Mouse (Mus musculus): ENCODE data around the gene Isyna1.
"Not testable (repeated sequence)": the region's sequence is repeated elsewhere in the genome, so short reads cannot be mapped to it uniquely, and the experiment has no call there.

Isyna1 gene

DNA sequence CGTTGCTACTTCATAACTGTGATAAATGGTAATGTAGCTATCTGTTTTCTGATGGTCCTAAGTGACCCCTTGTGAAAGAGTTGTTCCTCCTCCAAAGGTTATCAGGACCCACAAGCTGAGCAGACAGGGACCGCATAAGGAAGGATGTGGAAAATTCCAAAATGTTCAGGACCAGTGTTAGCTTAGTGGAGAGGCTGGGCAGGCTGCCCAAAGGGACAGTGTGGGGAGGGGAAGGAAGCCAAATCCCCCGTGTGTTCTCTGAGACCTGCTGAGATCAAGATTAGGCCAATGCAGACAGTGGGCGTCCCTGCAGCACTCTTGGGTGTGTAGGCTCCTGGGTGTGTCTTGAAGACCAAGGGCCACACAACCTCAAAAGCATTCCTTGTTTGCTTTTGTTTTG, 19.3 kb upstream of the Isyna1 start:
- peak; percentile 37 for DNase-seq (ENCODE audit: low read depth, low spot score)

DNA sequence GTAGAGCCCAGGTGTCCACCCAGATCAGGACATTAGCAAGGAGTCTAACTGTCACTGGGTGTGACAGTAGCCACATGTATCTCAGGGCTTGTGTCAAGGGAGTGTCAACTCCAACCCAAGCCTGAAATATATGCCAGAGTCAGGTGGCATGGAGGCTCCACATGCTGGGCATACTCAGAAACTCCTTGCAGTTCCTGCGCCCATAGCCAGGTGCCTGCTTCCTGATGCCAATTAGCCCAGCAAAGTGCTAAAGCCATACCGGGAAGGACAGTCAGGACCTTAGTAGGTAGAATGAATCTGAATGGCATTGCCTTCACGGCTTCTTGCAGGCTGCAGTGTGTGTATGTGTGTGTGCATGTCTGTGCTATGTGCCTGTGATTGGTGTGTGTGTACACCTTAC, 17.0 kb upstream of the Isyna1 start:
- DNase-seq (ENCODE audit: low read depth, low spot score), result no peak

DNA sequence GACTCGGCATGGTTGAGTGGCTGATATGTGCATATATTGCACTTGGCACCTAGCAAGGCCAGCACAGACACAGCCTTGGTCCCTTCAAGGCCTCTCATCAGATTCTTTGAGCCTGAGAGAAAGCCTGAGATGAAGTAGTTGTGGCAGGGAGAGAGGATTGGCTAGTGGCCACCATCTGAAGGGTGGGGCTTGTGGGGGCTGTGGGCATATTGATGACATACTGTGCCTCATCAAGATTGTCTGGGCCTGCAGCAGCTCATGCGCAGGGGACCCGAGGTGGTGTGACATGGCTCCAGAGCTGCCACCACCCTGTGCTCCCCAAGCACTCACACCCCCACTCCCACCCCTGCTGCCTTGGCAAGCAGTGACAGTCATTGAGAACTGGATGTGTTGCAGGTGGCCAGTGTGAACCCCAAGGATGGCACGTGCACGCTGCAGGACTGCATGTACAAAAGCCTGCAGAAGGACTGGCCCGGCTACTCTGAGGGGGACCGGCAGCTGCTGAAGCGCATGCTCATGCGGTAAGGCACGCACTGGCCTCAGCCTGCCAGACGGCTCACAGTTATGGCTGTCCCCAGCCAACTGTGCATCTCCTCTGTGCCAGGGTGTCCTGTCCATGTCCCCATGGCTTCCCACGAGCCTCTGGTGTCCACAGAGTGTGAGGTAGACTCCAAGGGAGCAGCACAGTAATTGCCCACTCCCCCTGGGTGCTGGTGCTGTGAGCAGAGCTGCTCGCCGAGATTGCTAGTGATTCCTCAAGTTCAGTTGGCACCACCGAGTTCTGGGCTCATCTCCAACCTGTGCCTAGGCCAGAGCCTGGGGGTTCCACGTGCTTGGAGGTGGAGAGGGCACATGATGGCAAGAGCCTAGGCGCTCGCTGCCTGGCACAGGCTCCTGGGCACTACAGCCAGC, 10.4 kb upstream of the Isyna1 start:
- DNase-seq (ENCODE audit: low read depth, low spot score), result no peak

DNA sequence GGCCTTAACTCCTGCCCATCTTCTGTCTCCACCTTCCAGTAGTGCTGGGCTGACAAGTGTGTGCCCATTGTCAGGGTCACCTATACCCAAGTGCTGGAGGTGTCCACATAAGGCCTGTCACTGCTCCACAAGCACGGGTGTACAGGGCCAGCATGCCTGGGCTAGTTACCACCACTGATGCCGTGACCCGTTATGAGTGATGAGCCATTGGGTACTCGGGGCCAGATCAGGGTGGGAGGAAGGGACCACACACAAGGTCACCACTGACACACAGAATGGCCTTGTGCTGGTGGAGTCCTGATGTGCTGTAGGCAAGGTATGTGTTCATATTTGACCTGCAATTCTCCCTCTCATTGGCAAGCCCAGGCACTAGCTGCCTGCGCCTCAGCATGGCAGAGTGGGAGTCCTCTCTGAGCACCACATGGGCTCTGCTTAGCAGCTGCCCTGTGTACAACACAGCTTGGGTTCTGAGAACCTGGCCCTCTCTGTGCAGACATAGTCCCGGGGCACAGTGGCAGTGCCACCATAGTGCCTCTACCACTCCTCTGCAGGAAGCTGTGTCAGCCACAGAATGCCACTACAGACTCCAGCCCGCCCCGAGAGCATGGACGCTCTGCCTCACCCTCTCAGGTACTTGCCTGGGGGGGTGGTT, 9.4 kb upstream of the Isyna1 start:
- no peak for DNase-seq (ENCODE audit: low read depth, low spot score)

DNA sequence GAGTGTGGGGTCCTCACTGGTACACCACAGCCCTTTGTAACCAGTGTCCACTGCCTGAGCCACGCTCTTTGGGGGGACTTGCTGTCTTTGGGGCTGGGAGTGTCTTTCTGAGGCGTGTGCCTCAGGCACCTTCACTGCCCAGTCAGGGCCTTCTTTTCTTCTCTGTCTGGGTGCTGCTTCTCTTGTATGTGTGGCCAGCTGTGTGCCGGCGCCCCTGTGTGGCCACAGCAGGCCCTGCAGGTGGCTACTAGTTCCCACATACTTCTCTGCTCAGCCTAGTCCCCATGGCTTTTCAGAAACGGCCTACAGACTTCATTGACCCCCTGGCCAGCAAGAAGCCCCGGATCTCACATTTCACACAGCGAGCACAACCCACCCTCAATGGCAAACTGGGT, 8.9 kb upstream of the Isyna1 start:
- DNase-seq (ENCODE audit: low read depth, low spot score), result peak; percentile 65

DNA sequence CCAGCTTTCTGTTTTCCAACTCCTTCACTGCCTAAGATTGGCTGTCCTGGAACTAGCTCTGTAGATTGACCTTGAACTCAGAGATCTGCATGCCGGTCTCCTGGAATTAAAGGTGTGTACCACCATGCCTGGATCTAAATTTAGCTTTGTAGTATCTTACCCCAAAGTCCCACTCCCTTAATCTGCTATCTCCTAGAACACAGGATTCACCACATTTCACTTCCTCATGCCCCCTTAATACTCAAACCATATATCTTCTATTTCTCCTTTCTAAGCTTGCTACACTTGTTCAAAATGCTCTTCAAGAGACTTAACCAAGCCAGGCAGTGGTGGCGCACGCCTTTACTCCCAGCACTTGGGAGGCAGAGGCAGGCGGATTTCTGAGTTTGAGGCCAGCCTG, 6.2 kb upstream of the Isyna1 start:
- DNase-seq (ENCODE audit: low read depth, low spot score), result not testable (repeated sequence)

DNA sequence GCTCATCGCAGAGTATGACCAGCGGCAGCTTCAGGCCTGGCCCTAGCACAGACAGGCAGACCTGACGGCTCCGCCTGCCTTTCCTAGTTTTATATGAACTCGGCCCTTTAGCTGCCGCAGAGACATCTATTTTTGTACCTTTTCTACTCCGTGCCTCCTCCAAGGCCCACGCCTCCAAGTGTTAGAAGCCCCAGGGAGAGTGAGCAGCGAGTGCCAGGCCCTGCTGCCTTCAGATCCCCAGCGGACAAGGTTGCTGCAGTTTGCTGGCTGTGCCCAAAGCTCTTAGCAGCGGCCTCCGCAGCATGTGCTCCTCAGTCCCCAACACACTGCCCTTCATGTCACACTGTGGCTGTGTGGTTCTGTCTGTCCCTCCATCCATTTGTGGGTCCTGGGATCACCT, 2.6 kb upstream of the Isyna1 start:
- DNase-seq (ENCODE audit: low read depth, low spot score), result no peak

DNA sequence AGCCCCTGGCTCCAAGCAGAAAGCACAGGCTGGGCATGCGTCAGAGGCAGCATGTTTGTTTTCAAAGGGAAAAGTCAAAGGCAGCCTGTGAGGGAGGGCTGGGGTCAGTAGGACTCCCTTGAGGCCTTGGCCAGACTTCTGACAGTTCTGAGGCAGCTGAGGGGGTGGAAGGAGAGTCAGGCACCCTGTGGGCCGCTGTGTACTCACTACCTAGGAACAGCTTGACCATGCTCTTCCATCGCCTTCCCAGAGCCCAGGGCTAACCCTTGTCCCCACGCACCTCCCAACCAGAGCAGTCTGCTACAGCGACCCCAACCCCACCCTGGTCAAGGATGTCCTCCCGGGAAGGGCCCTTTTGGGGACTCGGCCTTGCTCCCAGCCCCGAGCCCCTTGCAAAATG, 1.0 kb upstream of the Isyna1 start:
- no peak for DNase-seq (ENCODE audit: low read depth, low spot score)

DNA sequence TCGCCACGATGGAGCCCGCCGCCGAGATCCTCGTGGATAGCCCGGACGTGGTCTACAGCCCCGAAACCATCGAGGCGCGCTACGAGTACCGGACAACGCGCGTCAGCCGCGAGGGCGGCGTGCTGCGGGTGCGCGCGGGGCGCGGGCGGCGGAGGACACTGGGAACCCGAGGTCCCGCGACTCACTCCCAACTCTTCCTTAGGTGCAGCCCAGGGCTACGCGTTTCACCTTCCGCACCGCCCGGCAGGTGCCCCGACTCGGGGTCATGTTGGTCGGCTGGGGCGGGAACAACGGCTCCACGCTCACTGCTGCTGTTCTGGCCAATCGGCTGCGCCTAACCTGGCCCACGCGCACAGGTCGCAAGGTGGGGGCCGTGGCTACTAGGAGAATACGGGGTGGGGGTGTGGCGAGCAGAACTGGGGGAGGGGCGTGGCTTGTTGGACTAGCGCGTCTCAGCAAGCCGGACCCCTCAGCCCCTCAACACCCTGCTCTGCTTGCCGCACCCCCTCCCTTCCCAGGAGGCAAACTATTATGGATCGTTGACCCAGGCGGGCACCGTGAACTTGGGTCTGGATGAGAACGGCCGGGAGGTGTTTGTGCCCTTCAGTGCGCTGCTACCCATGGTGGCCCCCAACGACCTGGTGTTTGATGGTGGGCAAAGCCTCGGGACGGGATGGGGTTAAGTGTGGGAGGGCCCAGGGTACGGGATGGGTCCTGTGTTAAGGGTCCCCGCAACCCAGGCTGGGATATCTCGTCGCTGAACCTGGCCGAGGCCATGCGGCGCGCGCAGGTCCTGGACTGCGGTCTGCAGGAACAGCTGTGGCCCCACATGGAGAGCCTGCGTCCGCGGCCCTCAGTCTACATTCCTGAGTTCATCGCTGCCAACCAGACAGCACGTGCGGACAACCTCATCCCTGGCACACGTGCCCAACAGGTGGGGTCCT, 720 bp downstream of the Isyna1 start:
- DNase-seq (ENCODE audit: low read depth, low spot score), result peak; percentile 84

DNA sequence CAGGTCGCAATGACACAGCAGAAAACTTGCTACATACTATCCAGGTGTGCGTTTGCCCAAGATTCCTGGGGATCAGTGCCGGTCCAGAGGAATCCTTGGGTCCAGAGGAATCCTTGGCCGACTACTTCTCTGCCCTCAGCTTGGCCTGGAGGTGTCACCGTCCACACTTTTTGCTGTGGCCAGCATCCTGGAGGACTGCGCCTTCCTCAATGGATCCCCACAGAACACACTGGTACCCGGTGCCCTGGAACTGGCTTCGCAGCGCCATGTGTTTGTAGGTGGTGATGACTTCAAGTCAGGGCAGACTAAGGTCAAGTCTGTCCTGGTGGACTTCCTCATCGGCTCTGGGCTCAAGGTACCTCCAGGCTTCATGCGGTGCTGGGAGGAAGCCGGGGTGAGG, 1.6 kb downstream of the Isyna1 start:
- no peak for DNase-seq (ENCODE audit: low read depth, low spot score)

DNA sequence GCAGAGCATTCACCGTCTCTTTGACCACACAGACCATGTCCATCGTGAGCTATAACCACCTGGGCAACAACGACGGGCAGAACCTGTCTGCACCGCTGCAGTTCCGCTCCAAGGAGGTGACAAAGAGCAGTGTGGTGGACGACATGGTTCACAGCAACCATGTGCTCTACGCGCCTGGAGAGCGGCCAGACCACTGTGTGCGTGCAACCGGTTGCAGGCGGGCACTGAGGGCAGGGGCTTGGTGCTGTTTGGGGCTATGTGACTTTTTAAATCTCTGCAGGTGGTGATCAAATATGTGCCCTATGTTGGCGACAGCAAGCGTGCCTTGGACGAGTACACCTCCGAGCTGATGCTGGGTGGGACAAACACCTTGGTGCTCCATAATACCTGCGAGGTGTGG, 2.0 kb downstream of the Isyna1 start:
- no peak for DNase-seq (ENCODE audit: low read depth, low spot score)

DNA sequence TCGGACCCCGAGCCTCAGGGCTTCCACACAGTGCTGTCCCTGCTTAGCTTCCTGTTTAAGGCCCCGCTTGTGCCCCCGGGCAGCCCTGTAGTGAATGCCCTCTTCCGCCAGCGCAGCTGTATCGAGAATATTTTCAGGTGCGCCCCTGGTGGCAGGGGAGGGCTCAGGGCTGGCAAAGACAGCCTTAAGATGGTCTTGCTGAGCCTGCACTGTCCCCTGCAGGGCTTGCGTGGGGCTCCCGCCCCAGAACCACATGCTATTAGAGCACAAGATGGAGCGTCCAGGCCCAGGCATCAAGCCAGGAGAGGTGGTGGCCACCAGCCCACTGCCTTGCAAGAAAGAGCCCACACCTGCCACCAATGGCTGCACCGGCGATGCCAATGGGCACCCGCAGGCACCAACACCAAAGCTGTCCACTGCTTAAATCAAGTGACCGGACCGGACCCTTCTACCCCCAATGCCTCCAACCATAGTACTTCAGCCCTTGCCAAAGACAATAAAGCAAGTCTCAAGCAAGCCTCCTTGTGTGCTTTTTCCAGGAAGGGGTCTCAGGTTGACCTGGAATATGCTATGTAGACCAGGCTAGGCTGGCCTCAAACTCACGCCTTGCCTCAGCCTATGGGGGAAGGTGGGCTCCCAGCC, 2.7 kb downstream of the Isyna1 start:
- peak; percentile 62 for DNase-seq (ENCODE audit: low read depth, low spot score)

DNA sequence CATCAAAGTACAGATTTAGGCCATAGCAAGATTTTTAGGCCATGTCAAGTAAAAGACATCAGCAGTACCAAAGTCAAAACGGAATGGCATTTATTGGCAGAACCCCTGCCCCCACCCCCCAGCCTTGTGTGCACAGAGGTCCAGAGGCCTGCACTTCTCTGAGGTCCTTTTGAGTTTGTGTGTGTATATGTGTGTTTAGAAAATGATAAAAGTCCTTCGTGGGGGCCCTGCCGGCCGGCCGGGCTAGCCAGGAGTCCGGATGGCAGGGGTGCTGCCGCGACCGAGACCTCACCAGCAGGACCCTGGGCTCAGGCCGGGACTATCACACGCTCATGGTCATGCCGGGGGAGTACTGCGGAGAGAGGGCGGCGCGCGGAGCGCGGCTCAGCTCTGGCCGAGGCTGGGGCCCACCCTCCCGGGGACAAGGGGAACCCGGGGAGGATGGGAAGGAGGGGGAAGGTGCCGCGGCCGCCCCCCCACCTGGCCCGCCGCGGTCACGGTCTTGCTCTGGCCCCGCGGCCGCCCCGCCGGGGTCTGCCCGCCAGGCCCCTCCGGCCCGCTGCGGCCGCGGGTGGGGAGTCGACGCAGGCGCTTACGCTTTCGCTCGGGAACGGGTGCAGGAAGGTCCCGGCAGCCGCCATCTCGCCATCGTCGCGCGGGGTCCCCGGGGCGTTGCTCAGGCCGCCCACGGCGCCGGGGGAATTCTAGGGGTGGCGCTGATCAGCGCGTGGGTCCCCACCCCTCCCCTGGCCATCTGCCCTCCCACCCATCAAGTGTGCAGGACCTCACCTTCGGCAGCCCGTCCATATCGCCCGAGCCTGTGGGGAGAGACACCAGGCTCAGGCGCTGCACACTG, 3.5 kb downstream of the Isyna1 start:
- no peak for DNase-seq (ENCODE audit: low read depth, low spot score)

DNA sequence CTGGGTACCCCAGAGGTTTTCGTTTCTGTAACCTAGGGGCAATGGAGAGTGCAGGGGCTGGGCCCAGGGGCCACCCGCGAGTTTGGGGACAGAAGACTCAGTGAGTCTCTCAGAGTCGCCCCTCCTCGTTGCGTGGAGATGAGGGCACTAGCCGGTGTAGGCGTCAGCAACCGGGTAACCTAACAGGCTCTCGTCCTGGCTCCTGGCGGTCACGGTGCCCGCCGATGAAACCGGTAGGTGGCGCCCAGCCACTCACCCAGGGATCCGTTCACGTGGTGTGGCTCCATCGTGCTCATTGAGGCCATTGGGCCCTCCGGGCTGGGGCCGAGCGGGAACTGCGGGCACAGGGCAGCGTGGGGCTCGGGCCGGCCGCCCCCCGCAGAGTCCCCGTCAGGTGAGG, 4.1 kb downstream of the Isyna1 start:
- DNase-seq (ENCODE audit: low read depth, low spot score), result peak; percentile 75

DNA sequence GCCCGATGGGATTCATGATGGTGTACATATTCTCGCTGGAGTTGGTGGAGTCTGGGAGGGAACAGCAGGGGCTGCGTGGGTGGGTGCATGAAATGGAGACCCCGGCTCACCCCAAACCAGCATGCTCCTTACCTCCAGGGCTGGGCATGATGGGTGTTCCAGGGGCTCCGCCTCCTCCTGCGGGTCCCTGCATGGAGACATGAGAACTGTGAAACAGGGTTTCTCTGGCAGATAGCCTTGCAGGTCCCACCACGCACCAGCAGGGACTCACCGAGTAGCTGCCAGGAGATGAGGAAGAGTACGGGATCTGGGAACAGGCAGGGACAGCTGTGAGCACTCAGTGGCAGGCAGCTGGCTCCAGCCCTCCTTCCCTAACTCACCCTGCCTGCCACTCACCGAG, 4.5 kb downstream of the Isyna1 start:
- peak; percentile 78 for DNase-seq (ENCODE audit: low read depth, low spot score)

DNA sequence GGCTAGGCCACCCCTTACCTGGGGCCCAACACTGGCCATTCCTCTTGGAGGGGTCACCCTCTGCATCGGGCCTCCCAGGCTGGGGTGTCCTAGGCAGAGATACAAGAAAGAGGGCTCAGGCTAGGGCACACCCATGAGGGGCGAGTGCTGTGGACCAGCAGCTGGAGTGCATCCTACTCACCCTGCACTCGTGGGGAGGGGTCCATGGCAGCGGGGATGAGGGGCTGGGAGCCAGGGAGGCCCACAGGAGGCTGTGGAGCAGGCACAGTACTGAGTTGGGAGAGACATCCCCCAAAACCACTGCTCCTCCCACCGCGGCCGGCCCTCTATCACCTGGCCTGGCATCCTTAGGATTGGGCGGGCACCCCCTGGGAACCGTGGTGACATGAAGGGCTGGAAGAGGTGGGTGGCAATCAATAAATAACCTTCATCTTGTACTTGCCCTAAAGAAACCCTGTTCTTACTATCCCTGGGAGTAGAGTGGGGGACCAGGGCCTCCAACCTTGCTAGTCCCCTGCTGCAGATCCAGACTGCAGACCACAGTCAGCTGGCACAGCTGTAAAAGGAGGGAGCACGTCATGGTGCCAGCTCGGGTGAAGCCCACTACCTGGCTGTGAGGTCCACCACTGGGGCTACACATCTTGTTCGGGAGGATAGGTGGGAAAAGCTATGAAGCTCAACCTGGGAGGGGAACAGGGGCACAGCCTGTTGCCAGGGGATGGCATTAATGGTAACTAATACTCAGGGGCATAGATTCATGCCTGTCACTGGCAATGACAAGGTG, 5.5 kb downstream of the Isyna1 start:
- DNase-seq (ENCODE audit: low read depth, low spot score), result no peak

DNA sequence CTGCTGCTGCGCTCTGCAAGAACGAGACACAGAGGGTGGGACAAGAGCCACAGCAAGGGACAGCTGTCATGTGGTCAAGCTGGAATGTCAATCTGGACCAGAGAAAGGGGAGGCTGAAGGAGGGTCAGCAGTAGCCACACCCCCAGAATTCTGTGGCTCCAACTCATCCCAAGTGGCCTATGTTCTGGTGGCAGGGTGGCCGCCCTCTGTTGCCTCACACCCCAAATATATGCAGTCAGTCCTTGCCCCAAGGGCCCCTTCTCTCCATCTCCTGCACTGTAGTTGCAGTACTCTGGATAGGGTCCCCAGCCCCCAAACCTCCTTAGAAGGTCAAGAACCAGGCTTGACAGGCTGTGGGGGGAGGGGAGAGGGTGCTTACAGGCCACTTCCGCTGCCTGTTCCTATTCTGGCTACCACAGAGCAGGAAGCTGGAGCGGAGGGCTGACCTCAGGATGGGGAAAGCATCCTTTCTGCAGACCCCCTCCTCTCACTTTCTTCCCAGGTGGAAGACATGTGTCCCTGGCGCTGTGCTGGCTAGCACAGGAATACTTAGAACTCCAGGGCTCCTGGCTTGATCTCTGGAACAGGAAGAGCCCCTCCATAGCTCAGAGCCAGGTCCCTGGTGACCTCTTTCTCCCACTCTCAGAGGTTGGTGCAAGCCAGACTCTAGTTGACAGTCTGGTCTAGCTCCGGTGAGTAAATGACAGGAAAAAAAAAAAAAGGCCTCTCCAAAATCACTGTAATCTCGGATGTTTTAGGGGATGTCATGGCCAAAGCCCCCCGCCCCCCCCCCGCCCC, 6.5 kb downstream of the Isyna1 start:
- no peak for DNase-seq (ENCODE audit: low read depth, low spot score)

DNA sequence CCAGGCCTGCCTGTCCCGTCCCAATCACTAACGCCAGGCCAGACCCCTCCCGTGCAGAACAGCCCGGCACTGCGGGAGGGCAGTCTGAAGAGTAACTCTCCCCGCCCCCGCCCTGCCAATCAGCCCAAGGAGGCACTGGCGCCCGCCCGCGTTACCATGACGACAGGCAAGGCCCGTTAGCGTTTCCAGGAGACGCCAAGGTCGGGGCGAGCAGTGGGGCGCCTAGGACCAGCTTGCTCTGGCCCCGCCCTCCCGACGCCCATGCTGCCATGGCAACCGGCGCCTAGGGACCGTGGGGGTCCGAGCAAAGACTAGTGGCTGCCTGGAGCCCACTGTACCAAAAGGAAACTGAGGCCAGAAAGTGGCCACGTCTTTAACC, 7.1 kb downstream of the Isyna1 start:
- DNase-seq (ENCODE audit: low read depth, low spot score), result peak; percentile 97
